Mouse (Mus musculus) lung, embryonic 14.5 days (tissue): ENCODE results near the gene Rd3l. TPM values are rescaled to one million over a fixed set of nuclear protein-coding genes. Genes with fewer than 3 reads are reported as not detected.

Experiments
- ATAC-seq: fragments of 200-750 bp; cut with Nextera tagmentation; 2 replicates; pipeline ENCODE4 v1.8.0; 2017; ENCODE audit warnings: mild to moderate bottlenecking, moderate TSS enrichment, moderate library complexity; ENCODE audit not compliant: insufficient read depth
- DNase-seq: peaks from one replicate; pipeline ENCODE4 v3.0.0-alpha.2; 2015
- H3K27ac ChIP-seq: fragments of 300-500 bp; sonication (generic); 2 replicates; pipeline ENCODE4 v1.5.1; 2014; ENCODE audit warnings: low read depth, mild to moderate bottlenecking, moderate library complexity
- H3K27me3 ChIP-seq: fragments of 300-500 bp; sonication (generic); 2 replicates; pipeline ENCODE4 v1.6.1; 2014; ENCODE audit warnings: low read length, control low read depth; ENCODE audit not compliant: insufficient read depth
- H3K36me3 ChIP-seq: fragments of 300-500 bp; sonication (generic); 2 replicates; pipeline ENCODE4 v1.6.1; 2014; ENCODE audit warnings: control low read depth; ENCODE audit not compliant: insufficient read depth
- H3K4me1 ChIP-seq: fragments of 300-500 bp; sonication (generic); 2 replicates; pipeline ENCODE4 v1.6.1; 2014; ENCODE audit warnings: antibody characterized with exemption, control low read depth; ENCODE audit not compliant: insufficient read depth
- H3K4me2 ChIP-seq: fragments of 300-500 bp; sonication (generic); 2 replicates; pipeline ENCODE4 v1.6.1; 2014; ENCODE audit warnings: mild to moderate bottlenecking
- H3K4me3 ChIP-seq: fragments of 300-500 bp; sonication (generic); 2 replicates; pipeline ENCODE4 v1.5.1; 2014; ENCODE audit warnings: low read depth, low read length
- H3K9ac ChIP-seq: fragments of 300-500 bp; sonication (generic); 2 replicates; pipeline ENCODE4 v1.6.1; 2014
- H3K9me3 ChIP-seq: fragments of 300-500 bp; sonication (generic); 2 replicates; pipeline ENCODE4 v1.6.1; 2016; ENCODE audit warnings: low read depth, low read length, control low read depth
- CTCF ChIP-seq: IDR thresholded peaks from 2 replicates; pipeline ENCODE4 v1.5.1; 2016; ENCODE audit warnings: antibody characterized with exemption, low read depth
- WGBS: fragments of 180-500 bp; shearing (Covaris S2); extraction: QIAGEN DNeasy Blood & Tissue Kit; methylation state at CpG from one replicate; pipeline ENCODE4 v1.1.7; 2014; 5-methylcytosine and 5-hydroxymethylcytosine counted together
- polyA plus RNA-seq: library from polyadenylated mRNA; unstranded; fragments of >200 nt; fragmentation: Nextera tagmentation; extraction: Ambion mirVana; gene quantifications from 2 replicates; pipeline ENCODE4 v1.2.1, GENCODE M21; 2014

Gene Rd3l
- polyA plus RNA-seq, 1 experiment from 2014 or later, result not detected

DNA sequence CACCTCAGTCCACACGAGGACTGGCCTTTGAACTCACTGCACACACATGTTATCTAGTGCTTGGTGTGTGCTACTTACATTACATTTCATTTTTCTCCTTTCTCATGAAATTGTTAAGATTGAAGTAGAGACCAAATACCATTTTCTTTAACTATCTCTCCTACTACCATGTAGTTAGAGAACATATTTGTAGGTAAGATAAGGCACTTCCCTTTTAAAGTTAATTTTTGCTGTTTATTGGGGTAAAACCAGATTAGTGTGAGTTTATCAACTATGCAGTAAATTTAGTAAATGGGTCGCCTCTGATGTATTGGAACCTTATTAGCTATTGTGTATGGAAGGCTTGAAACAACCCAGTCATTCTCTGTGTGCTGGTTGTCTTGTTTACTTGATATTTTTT is 2.0 kb upstream of the Rd3l start:
- H3K9me3 ChIP-seq, result no peaks in the 10 kb centered on the region
- no peak overlapping the region for H3K9ac ChIP-seq
- H3K4me2 ChIP-seq, result no peak overlapping the region
- no peak for ATAC-seq
- no peaks in the 10 kb centered on the region for H3K36me3 ChIP-seq
- H3K4me3 ChIP-seq, result no peak overlapping the region
- 59% methylated on average over 2 of the region's 2 CpGs for WGBS
- H3K4me1 ChIP-seq, result no peaks in the 10 kb centered on the region
- DNase-seq, result no peak
- H3K27ac ChIP-seq, result no peak overlapping the region
- TF ChIP-seq CTCF, result no peak
- H3K27me3 ChIP-seq, result no peaks in the 10 kb centered on the region

- DNase-seq, result no peak
Measured at GRCm38 (mm10) chr12:111981831-111982230, 714 bp upstream of the Rd3l start.

GRCm38 (mm10) chr12:111978274-111978673 is 2.8 kb downstream of the Rd3l start:
- TF ChIP-seq CTCF, result no peak
- no peak overlapping the region for H3K27ac ChIP-seq
- no peak overlapping the region for H3K4me2 ChIP-seq
- H3K9ac ChIP-seq, result no peak overlapping the region
- H3K36me3 ChIP-seq, result no peaks in the 10 kb centered on the region
- H3K27me3 ChIP-seq, result no peaks in the 10 kb centered on the region
- ATAC-seq (no peak), DNase-seq (no peak)
- H3K4me1 ChIP-seq, result no peaks in the 10 kb centered on the region
- WGBS, result 61% methylated on average over 6 of the region's 6 CpGs
- no peak overlapping the region for H3K4me3 ChIP-seq
- H3K9me3 ChIP-seq, result no peaks in the 10 kb centered on the region

More at GRCm38 (mm10) chr12:111981831-111982230, 714 bp upstream of the Rd3l start:
- H3K27me3 ChIP-seq, result no peaks in the 10 kb centered on the region
- H3K4me2 ChIP-seq, result no peak overlapping the region
- no peaks in the 10 kb centered on the region for H3K36me3 ChIP-seq
- no peak for ATAC-seq
- no peak overlapping the region for H3K9ac ChIP-seq
- no peaks in the 10 kb centered on the region for H3K9me3 ChIP-seq
- no peak overlapping the region for H3K27ac ChIP-seq
- H3K4me3 ChIP-seq, result no peak overlapping the region
- TF ChIP-seq CTCF, result no peak
- 61% methylated on average over 8 of the region's 8 CpGs for WGBS
- H3K4me1 ChIP-seq, result no peaks in the 10 kb centered on the region

GRCm38 (mm10) chr12:111977138-111977537 is 4.0 kb downstream of the Rd3l start:
- ATAC-seq, result peak; percentile 58; the same call in 1 of the 2 replicates
- WGBS, result 17% methylated on average over 6 of the region's 6 CpGs

DNA sequence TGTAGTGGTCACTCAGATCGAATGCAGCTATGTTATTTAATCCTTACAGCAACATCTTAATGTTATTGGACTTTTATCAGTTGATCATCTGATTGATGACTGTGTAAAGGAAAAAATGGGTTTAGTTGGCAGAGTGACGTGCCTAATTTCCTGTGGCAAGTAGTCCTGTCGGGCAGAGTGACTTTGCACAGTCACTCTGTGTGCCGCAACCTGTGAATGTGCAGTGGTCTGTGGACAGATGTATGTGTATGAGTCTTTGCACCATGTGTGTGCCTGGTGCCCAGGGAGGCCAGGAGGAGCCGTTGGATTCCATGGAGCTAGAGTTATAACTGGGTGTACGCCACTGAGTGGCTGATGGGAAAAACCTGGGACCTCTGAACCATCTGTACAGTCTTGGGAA is 6.5 kb downstream of the Rd3l start:
- Histone ChIP-seq H3K4me2 (no peak overlapping the region), H3K36me3 (no peaks in the 10 kb centered on the region), H3K27me3 (no peaks in the 10 kb centered on the region), H3K4me1 (no peaks in the 10 kb centered on the region), H3K9me3 (no peaks in the 10 kb centered on the region), H3K4me3 (no peak overlapping the region), H3K9ac (no peak overlapping the region), H3K27ac (no peak overlapping the region)
- 62% methylated on average over 6 of the region's 6 CpGs for WGBS
- no peak for DNase-seq
- ATAC-seq, result no peak
- no peak for TF ChIP-seq CTCF

More at GRCm38 (mm10) chr12:111977138-111977537, 4.0 kb downstream of the Rd3l start:
- Histone ChIP-seq H3K4me3 (no peak overlapping the region), H3K36me3 (no peaks in the 10 kb centered on the region), H3K4me1 (no peaks in the 10 kb centered on the region), H3K27ac (no peak overlapping the region), H3K9ac (no peak overlapping the region), H3K27me3 (no peaks in the 10 kb centered on the region), H3K9me3 (no peaks in the 10 kb centered on the region), H3K4me2 (no peak overlapping the region)
- DNase-seq, result peak; percentile 71
- no peak for TF ChIP-seq CTCF

- TF ChIP-seq CTCF, result no peak
- Histone ChIP-seq H3K4me2 (no peak overlapping the region), H3K4me1 (no peaks in the 10 kb centered on the region), H3K27ac (no peak overlapping the region), H3K9ac (no peak overlapping the region), H3K36me3 (no peaks in the 10 kb centered on the region), H3K27me3 (no peaks in the 10 kb centered on the region), H3K4me3 (no peak overlapping the region), H3K9me3 (no peaks in the 10 kb centered on the region)
- ATAC-seq (no peak), DNase-seq (no peak)
- WGBS, result 87% methylated on average over 10 of the region's 10 CpGs
Measured at GRCm38 (mm10) chr12:111972504-111972903, 8.6 kb downstream of the Rd3l start.

- 83% methylated on average over 18 of the region's 18 CpGs for WGBS
- Histone ChIP-seq H3K9me3 (no peaks in the 10 kb centered on the region), H3K27ac (no peak within 1 kb of the TSS), H3K4me2 (no peak within 1 kb of the TSS), H3K36me3 (no peaks in the 10 kb centered on the region), H3K9ac (no peak within 1 kb of the TSS), H3K4me3 (no peak within 1 kb of the TSS), H3K27me3 (no peaks in the 10 kb centered on the region), H3K4me1 (no peaks in the 10 kb centered on the region)
- ATAC-seq, result no peak
- TF ChIP-seq CTCF, result no peak
- DNase-seq, result no peak
Measured at GRCm38 (mm10) chr12:111971231-111971686, 9.9 kb downstream of the Rd3l start, which contains the start of gene Tdrd9. Tdrd9 (plus strand) TSS chr12:111971559.

DNA sequence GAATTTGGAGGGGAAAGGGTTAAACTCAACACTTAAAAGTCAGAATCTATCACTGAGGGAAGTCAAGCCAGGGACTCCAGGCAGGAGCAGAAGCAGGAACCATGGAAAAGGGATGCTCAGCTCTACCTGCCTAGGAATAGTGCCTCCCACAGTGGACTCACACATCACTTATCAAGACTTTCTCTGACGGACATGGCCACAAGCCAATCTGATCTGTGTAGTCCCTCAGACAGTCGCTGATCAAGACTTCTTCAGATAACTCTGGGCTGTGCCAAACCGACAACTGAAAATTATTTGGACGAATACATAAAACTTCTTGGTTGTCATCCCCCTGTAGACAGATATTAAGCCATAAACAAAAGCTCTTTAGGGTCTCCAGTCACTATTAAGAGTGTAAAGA is 11.0 kb downstream of the Rd3l start:
- H3K36me3 ChIP-seq, result no peaks in the 10 kb centered on the region
- no peak overlapping the region for H3K4me3 ChIP-seq
- 68% methylated on average over 4 of the region's 4 CpGs for WGBS
- H3K4me2 ChIP-seq, result no peak overlapping the region
- H3K27me3 ChIP-seq, result no peaks in the 10 kb centered on the region
- H3K4me1 ChIP-seq, result peaks cover 8% of the 10 kb centered on the region
- no peak overlapping the region for H3K27ac ChIP-seq
- TF ChIP-seq CTCF, result no peak
- no peak overlapping the region for H3K9ac ChIP-seq
- H3K9me3 ChIP-seq, result no peaks in the 10 kb centered on the region
- DNase-seq (no peak), ATAC-seq (no peak)
